Mouse (Mus musculus): ENCODE data around the gene Mcu.

The Mcu gene

DNA sequence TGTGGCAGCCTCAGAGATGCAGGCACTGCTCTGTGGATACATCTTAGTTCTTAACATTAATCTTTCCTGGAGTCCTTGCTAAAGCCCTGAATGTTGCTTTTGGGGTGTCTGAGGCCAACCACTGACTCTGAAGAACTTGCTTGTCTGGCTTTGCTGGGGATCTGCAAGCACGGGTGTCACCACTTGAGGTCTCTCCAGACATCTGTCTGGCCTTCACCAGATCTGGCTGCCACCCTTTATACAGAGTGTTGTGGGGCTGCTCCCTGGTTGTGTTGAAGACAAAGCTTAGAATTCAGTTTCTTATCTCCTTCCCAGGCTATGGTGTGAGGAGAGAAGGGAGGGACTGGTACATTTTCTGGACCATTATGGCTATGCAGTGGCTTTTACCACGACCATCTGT lies 122.4 kb downstream of the Mcu start:
- no peak for DNase-seq (ENCODE audit: low spot score)

DNA sequence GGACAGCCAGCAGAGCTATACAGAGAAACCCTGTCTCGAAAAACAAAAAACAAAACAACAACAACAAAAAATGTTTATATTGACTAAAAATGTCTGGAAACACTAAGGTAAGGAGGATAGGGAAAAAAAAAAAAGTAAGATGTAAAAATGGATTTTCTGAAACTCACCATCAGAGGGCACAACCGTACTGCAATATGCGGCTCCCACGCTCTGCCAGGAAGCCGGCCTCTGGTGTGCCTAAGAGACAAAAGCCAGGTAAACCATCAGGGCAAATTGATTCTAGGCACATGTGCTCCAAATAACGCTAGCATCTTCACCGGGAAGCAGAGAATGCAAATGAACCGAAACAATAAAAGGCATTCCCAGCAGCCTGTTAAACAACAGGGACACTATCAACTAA lies 125.6 kb downstream of the Mcu start:
- DNase-seq (ENCODE audit: low spot score), result no peak

- DNase-seq (ENCODE audit: low spot score), result no peak
Measured at GRCm38 (mm10) chr10:59489411-59489810, 127.1 kb downstream of the Mcu start.

GRCm38 (mm10) chr10:59487351-59487750 lies 129.1 kb downstream of the Mcu start:
- DNase-seq (ENCODE audit: low spot score), result no peak

GRCm38 (mm10) chr10:59484318-59484717 lies 132.2 kb downstream of the Mcu start:
- DNase-seq (ENCODE audit: low spot score), result no peak

GRCm38 (mm10) chr10:59481381-59481780 lies 135.1 kb downstream of the Mcu start:
- no peak for DNase-seq (ENCODE audit: low spot score)

DNA sequence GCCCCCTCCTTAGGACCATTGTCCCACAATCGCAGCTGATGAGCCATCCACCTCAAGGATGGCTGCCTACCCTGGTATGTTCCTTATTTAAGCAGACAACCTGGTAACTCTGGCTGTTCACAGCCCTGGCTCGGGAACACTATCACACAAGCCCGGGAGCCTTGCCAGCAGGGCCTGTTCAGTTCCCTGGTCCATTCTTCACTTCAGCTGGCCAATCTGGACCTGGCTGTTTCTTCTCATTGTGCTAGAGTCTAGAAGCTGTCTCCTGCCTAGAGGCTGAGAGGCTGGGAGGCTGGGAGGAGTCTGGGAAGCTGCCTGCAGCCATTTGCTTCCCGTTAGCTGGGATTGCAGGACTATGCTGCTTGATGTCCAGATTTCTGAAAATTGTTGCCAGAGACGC lies 146.0 kb downstream of the Mcu start:
- peak; percentile 4 for DNase-seq (ENCODE audit: low spot score)

DNA sequence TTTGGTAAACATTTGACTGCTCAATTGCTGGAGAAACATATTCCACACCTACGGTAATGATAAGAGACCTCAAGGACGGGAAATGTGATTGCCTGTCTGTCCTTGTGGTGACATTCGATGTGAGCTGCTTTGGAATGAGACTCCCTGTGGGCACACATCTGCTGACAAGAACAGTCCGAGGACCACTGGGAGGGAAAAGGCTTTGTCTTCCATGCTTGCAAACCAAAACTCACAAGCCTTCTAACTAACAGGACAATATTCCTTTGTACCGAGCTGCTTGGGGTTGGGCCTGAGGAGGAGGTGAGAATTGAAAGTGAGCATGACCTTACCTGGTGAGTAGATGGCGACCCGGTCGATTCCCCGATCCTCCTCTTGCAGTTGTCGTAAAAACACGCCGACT lies 149.2 kb downstream of the Mcu start:
- no peak for DNase-seq (ENCODE audit: low spot score)

DNA sequence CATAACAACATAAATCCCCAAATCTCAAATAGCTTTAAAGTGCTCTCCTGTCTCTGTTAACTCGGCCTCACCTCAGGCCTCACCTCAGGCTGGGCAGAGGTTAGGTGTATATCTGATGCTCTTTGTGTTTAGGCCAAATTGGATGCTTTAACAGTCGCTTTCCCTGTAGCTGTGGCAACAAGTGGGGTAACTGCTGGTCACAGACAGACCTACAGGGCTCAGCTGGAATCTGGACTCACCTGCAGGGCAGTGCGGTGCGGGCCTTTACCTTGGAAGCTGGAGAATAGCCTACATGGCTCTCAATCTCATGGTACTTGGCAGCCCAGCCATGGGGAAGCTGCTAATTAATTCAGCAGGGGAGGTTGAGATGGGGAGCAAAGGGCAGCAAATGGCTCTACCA lies 149.9 kb downstream of the Mcu start:
- DNase-seq (ENCODE audit: low spot score), result no peak

DNA sequence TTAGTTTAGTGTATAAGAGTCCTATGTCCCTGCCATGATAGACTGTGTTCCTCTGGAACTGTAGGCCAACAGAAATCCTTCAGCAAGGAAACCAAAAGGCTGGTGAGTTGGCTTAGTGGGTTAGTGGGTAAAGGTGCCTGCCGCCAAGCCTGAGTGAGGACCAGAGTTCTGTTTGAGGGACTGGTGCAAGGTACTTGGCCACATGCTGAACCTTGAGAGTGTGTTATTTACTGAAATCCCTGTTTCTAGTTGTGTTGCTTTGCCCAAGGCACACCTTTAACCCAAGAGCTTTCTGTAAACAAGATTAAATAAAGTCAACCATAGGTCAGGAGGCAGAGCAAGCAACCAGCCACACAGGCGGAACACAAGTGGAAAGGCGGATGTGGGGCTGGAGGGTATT lies 150.9 kb downstream of the Mcu start:
- no peak for DNase-seq (ENCODE audit: low spot score)

GRCm38 (mm10) chr10:59462307-59462706 lies 154.2 kb downstream of the Mcu start:
- no peak for DNase-seq (ENCODE audit: low spot score)

DNA sequence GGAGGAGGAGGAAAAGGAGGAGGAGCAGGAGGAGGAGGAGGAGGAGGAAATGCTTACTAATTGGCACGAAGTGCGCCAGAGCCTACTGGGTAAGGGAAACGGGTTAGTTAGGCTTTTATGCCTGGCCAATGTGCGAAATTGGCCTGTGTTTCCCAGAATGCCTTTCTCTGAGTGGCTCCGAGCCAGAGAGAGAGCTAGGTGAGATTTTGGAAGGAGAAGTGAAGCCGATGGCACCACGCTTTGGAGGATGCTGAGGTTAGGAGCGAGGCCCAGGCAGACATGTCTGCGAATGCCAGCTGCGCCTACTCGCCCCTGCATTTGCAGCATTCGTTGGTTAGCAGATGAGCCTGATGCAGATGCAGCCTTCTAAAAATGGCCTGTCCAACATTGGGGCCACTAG lies 156.7 kb downstream of the Mcu start:
- no peak for DNase-seq (ENCODE audit: low spot score)

- DNase-seq (ENCODE audit: low spot score), result no peak
Measured at GRCm38 (mm10) chr10:59454631-59455030, 161.9 kb downstream of the Mcu start.

- no peak for DNase-seq (ENCODE audit: low spot score)
Measured at GRCm38 (mm10) chr10:59451839-59452238, 164.7 kb downstream of the Mcu start.

- DNase-seq (ENCODE audit: low spot score), result no peak
Measured at GRCm38 (mm10) chr10:59447546-59447945, 168.9 kb downstream of the Mcu start.

DNA sequence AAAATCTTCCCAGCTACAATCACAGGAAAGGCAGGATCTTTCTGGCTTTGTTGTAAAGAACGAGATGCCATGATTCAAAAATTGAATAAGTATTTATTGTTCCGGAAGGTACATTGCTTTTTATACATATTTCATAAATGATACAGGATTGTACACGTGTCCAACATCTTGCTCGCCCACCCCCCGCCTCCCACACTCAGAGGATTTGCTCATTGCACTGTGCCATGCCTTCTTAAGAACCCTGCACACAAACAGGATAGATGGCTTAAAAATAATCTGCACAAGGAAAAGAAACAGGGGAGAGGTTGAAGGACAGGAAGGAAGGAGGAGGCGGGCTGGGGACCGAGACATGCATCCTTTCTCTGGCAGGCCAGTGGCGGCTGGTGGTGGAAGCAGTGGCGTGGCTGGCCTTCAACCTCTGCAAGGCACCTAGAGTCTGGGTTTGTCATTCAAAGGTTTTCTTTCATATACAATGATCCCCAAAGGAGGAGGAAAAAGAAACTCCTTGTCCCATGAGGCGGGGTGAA lies 169.5 kb downstream of the Mcu start:
- no peak for DNase-seq (ENCODE audit: low spot score)

DNA sequence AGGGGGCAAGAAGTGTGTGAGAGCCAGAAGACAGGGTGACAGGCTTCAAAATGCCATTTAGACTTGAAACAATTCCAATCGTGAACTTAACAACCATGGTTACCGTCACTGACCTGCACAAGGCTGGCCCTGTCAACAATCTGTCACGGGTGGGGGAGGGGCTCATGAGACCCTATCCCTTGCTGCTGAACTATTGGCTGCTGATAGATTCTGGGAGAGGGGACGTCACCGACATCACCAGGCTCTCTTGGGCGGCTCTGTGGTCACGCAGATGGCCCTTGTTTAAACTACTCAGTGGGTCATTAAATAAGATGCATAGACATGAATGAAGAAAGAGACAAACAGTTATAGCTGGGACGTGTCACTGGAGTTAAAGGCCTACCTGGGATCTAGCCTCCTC lies 171.9 kb downstream of the Mcu start:
- DNase-seq (ENCODE audit: low spot score), result no peak

DNA sequence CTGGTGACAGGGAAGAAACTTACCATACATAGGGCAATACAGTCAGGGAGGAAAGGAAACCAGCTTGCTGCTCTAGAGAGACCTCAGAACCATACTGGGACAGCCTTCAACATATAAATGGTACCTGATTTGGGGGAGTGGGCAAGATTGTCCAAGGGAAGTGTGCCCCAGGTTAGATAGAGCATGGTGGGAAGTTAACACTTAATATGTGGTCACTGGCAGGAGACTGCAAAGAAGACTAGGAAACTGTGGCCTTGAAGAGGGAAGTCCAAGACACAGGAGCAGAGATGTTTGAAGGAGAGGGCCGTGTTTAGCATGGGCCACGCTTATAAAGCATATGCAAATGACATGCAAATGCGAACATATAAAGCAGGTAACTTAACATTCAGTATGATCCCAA lies 172.4 kb downstream of the Mcu start:
- no peak for DNase-seq (ENCODE audit: low spot score)

GRCm38 (mm10) chr10:59443212-59443611 lies 173.3 kb downstream of the Mcu start:
- DNase-seq (ENCODE audit: low spot score), result peak; percentile 75

DNA sequence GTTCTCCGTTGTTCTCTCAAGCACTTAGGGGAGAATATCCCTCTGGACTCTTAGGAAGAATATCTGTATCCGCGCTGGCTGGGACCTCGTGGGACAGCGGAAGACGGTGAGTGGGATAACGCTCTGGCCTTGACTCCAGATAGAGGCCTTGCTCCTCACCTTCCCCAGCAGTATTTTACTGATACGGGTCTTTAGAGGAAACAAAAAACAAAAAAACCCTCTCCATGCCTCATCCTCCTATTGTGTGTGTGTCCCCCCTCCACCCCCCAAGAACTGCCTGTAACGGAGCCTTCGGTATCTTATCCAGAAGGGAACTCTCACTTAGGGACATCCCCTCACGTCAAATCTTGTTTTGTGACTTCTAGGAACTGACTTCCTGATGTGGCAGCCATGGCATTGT lies 174.8 kb downstream of the Mcu start, which contains the start of gene Oit3:
TSS of gene Oit3 (minus strand) at position 44 of the 400 bp plus-strand sequence.
- DNase-seq (ENCODE audit: low spot score), result no peak

DNA sequence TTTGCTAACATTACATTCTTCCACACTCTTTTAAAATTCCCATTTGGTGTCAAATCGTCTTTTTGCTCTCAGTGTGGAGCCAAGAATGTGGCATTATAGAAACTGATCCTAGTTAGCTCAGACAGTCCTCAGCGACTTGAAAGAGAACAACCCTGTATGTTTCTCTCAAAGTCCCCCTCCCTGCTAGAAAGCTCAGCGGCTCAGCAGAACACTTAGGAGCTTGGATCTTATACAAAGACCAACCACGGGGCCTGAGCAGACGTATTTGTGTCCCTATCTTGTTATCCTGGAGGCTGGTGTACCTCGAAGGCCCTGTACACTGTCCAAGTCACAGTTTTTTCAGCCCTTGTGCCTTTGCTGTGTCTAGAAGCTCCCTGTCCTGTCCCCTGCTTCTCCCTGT lies 176.3 kb downstream of the Mcu start:
- no peak for DNase-seq (ENCODE audit: low spot score)

GRCm38 (mm10) chr10:59439508-59439931 lies 177.0 kb downstream of the Mcu start:
- DNase-seq (ENCODE audit: low spot score), result no peak

DNA sequence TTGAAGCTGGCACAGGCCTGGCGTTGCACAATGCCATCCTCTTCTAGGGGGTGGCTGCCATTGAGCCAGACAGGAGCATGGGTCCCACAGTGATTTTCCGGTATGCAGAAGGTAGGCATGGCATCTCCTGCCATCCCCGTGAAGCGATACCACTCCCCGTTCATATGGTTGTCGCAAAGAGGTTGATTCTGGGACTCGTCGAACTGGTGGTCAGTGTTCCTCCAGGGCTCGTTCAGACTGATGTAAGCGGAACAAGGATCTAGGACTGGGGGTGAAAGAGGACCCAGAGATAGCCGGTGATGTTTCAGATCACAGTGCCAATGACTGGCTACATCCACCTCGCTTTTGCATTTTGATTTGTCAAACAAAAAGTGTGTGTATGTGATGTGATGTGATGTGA lies 177.8 kb downstream of the Mcu start:
- no peak for DNase-seq (ENCODE audit: low spot score)

DNA sequence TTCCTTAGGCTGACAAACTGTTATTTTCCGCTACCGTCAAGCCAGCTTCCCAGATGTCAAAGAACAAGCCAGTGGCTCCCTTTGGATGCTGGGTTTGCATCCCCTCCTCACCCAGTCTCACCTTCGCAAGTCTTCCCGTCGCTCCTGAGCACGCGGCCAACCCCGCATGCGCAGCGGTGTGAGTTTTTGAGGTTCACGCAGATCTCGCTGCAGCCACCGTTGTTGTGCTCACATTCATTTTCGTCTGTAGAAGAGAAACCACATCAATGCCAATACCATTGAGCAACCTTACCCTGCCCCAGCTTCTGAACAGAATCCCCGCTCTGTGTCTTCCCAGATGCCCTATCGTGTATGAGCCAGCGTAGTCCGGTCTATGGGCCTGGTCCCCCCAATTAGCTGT lies 180.7 kb downstream of the Mcu start:
- no peak for DNase-seq (ENCODE audit: low spot score)

DNA sequence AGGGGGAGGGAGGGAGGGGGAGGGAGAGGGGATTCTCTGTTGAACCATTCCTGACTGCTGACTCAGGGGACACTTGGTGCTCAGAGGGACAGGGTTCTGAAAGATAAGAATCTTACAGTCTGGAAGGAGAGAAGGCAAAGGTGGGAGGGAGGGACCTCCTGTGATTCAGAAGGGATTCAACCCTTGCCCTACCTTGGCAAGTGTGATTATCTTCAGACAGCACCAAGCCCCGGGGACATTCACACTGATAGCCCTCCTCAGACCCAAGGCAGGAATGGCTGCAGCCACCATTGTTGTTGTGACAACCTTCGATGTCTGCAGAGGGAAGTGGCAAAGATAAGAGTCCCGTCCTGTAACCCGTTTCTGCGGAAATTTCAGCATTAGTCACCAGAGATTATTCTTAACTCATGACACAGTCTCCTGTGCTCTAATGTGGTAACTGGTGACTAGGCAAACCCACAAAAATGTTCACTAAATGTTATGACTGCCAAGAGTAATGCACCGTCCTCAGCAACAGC lies 185.7 kb downstream of the Mcu start:
- no peak for DNase-seq (ENCODE audit: low spot score)

Data from ovary, adult 18-20 months (tissue).